Mouse (Mus musculus) lung, adult 2 months (tissue): ENCODE data around the gene Por. TPM values are rescaled to one million over a fixed set of nuclear protein-coding genes. Genes with fewer than 3 reads are reported as not detected.

ENCODE experiments used
- DNase-seq: peaks from one replicate; pipeline ENCODE4 v3.0.0; 2022
- H3K4me1 ChIP-seq: fragments of 200-500 bp; 2 replicates; pipeline ENCODE4 v1.6.1; 2011; ENCODE audit warnings: low read length; ENCODE audit not compliant: control insufficient read depth, insufficient read depth
- H3K4me3 ChIP-seq: fragments of 200-500 bp; replicated peaks from 2 replicates; pipeline ENCODE3; 2011; ENCODE audit warnings: low read depth, mild to moderate bottlenecking, control low read depth, low read length; ENCODE audit errors: extremely low read depth
- CTCF ChIP-seq: fragments of 200-500 bp; IDR thresholded peaks from 2 replicates; pipeline ENCODE4 v1.5.1; 2011; ENCODE audit warnings: mild to moderate bottlenecking, low read length, control low read depth; ENCODE audit not compliant: insufficient read depth
- POLR2A ChIP-seq: fragments of 200-500 bp; IDR thresholded peaks from 2 replicates; pipeline ENCODE4 v1.6.1; 2011; ENCODE audit warnings: low read depth, mild to moderate bottlenecking, control low read depth, low read length, borderline replicate concordance; ENCODE audit errors: extremely low read depth
- WGBS: fragments of 180-500 bp; shearing (Covaris S2); methylation state at CpG from one replicate; pipeline ENCODE4 v1.1.7; 2018; 5-methylcytosine and 5-hydroxymethylcytosine counted together
- polyA plus RNA-seq: library from polyadenylated mRNA; depleted of rRNA; stranded (reverse); fragments of >200 nt; gene quantifications from 2 replicates; pipeline ENCODE4 v1.2.3, GENCODE M21; 2012

Gene Por
- polyA plus RNA-seq, 1 experiment = 487 TPM

- TF ChIP-seq POLR2A (no peak), CTCF (no peak)
- WGBS = 26% methylated on average over 1 of the region's 1 CpGs
- H3K4me3 ChIP-seq = no peak overlapping the region
- H3K4me1 ChIP-seq = peaks cover 14% of the 10 kb centered on the region
- DNase-seq = no peak
These were observed 38.0 kb downstream of the Por start for GRCm38 (mm10) chr5:135707855-135708254.

GRCm38 (mm10) chr5:135709716-135710115 lies 39.9 kb downstream of the Por start:
- TF ChIP-seq CTCF = no peak
- no peak for TF ChIP-seq POLR2A
- H3K4me3 ChIP-seq = no peak overlapping the region
- H3K4me1 ChIP-seq = peaks cover 21% of the 10 kb centered on the region
- WGBS = 82% methylated on average over 5 of the region's 5 CpGs
- DNase-seq = no peak

GRCm38 (mm10) chr5:135710599-135711214 lies 40.9 kb downstream of the Por start:
- Histone ChIP-seq H3K4me3 (no peak overlapping the region), H3K4me1 (peaks cover 21% of the 10 kb centered on the region)
- 45% methylated on average over 7 of the region's 7 CpGs for WGBS
- TF ChIP-seq POLR2A (no peak), CTCF (no peak)
- no peak for DNase-seq

- Histone ChIP-seq H3K4me1 (peaks cover 21% of the 10 kb centered on the region), H3K4me3 (no peak overlapping the region)
- no peak for DNase-seq
- no peak for TF ChIP-seq POLR2A
- no peak for TF ChIP-seq CTCF
- WGBS = 88% methylated on average over 13 of the region's 13 CpGs
These were observed 41.9 kb downstream of the Por start for GRCm38 (mm10) chr5:135711582-135712355.

GRCm38 (mm10) chr5:135712803-135713202 lies 43.0 kb downstream of the Por start:
- Histone ChIP-seq H3K4me3 (no peak overlapping the region), H3K4me1 (peaks cover 19% of the 10 kb centered on the region)
- WGBS = 70% methylated on average over 4 of the region's 4 CpGs
- DNase-seq = no peak
- no peak for TF ChIP-seq POLR2A
- no peak for TF ChIP-seq CTCF

- 28% methylated on average over 16 of the region's 16 CpGs for WGBS
- H3K4me3 ChIP-seq = no peak overlapping the region
- DNase-seq = peak; percentile 62
- peaks cover 15% of the 10 kb centered on the region for H3K4me1 ChIP-seq
- no peak for TF ChIP-seq CTCF
- no peak for TF ChIP-seq POLR2A
These were observed 43.8 kb downstream of the Por start for GRCm38 (mm10) chr5:135713441-135714218.

GRCm38 (mm10) chr5:135715624-135716023 lies 45.8 kb downstream of the Por start:
- Histone ChIP-seq H3K4me3 (no peak overlapping the region), H3K4me1 (peaks cover 15% of the 10 kb centered on the region)
- 68% methylated on average over 10 of the region's 10 CpGs for WGBS
- no peak for DNase-seq
- TF ChIP-seq CTCF (peak; percentile 29; the same call in 1 of the 2 replicates), POLR2A (no peak)

GRCm38 (mm10) chr5:135719586-135720120 lies 49.8 kb downstream of the Por start:
- TF ChIP-seq POLR2A = no peak
- no peak for TF ChIP-seq CTCF
- Histone ChIP-seq H3K4me3 (no peak overlapping the region), H3K4me1 (peaks cover 18% of the 10 kb centered on the region)
- WGBS = 83% methylated on average over 10 of the region's 10 CpGs
- DNase-seq = no peak

GRCm38 (mm10) chr5:135720121-135720520 lies 50.3 kb downstream of the Por start:
- TF ChIP-seq POLR2A (no peak), CTCF (no peak)
- WGBS = 55% methylated on average over 3 of the region's 3 CpGs
- H3K4me1 ChIP-seq = peaks cover 22% of the 10 kb centered on the region
- DNase-seq = no peak
- H3K4me3 ChIP-seq = no peak overlapping the region
